Mouse (Mus musculus) MN1 (cell line): ENCODE data around the gene Fgfr2.

ENCODE experiments used
- DNase-seq: peaks from one replicate; pipeline ENCODE4 v3.0.0-alpha.2; 2016; ENCODE audit warnings: low spot score

The Fgfr2 gene

GRCm38 (mm10) chr7:132325549-132326331 lies 797.4 kb downstream of the Fgfr2 start:
- DNase-seq, result peak; percentile 63

- DNase-seq, result no peak
Measured at GRCm38 (mm10) chr7:132323430-132323829, 799.7 kb downstream of the Fgfr2 start.

GRCm38 (mm10) chr7:132321392-132321958 lies 801.7 kb downstream of the Fgfr2 start:
- DNase-seq, result no peak

- DNase-seq, result no peak
Measured at GRCm38 (mm10) chr7:132317036-132317541, 806.1 kb downstream of the Fgfr2 start, which contains the start of gene Chst15. Gene Chst15, minus strand, starts transcription at chr7:132317228.

- no peak for DNase-seq
Measured at GRCm38 (mm10) chr7:132316101-132317035, 806.8 kb downstream of the Fgfr2 start.

GRCm38 (mm10) chr7:132315149-132316091 lies 807.7 kb downstream of the Fgfr2 start:
- no peak for DNase-seq

GRCm38 (mm10) chr7:132312396-132312795 lies 810.8 kb downstream of the Fgfr2 start:
- no peak for DNase-seq

- DNase-seq, result peak; percentile 19
Measured at GRCm38 (mm10) chr7:132308537-132309191, 814.5 kb downstream of the Fgfr2 start.

- DNase-seq, result no peak
Measured at GRCm38 (mm10) chr7:132307722-132308271, 815.4 kb downstream of the Fgfr2 start.

GRCm38 (mm10) chr7:132306671-132307412 lies 816.3 kb downstream of the Fgfr2 start:
- DNase-seq, result no peak

- DNase-seq, result no peak
Measured at GRCm38 (mm10) chr7:132305492-132306375, 817.4 kb downstream of the Fgfr2 start.

- no peak for DNase-seq
Measured at GRCm38 (mm10) chr7:132304424-132305085, 818.6 kb downstream of the Fgfr2 start.

- no peak for DNase-seq
Measured at GRCm38 (mm10) chr7:132303988-132304387, 819.2 kb downstream of the Fgfr2 start.

- peak; percentile 66 for DNase-seq
Measured at GRCm38 (mm10) chr7:132302508-132303241, 820.5 kb downstream of the Fgfr2 start.

- peak; percentile 14 for DNase-seq
Measured at GRCm38 (mm10) chr7:132299661-132300210, 823.4 kb downstream of the Fgfr2 start.

GRCm38 (mm10) chr7:132298412-132298990 lies 824.6 kb downstream of the Fgfr2 start:
- peak; percentile 51 for DNase-seq
